Mouse (Mus musculus) cerebellum, adult 2 months (tissue): Measurements from ENCODE around the gene Pkn3.

ENCODE experiments used
- CTCF ChIP-seq: fragments of 200-500 bp; IDR thresholded peaks from 2 replicates; pipeline ENCODE4 v1.5.1; 2011; ENCODE audit warnings: low read depth, mild to moderate bottlenecking, control low read depth, low read length, moderate library complexity, borderline replicate concordance; ENCODE audit not compliant: insufficient read depth
- POLR2A ChIP-seq: fragments of 200-500 bp; IDR thresholded peaks from 2 replicates; pipeline ENCODE4 v1.6.1; 2011; ENCODE audit warnings: low read length, control low read depth, borderline replicate concordance; ENCODE audit not compliant: insufficient read depth

DNA sequence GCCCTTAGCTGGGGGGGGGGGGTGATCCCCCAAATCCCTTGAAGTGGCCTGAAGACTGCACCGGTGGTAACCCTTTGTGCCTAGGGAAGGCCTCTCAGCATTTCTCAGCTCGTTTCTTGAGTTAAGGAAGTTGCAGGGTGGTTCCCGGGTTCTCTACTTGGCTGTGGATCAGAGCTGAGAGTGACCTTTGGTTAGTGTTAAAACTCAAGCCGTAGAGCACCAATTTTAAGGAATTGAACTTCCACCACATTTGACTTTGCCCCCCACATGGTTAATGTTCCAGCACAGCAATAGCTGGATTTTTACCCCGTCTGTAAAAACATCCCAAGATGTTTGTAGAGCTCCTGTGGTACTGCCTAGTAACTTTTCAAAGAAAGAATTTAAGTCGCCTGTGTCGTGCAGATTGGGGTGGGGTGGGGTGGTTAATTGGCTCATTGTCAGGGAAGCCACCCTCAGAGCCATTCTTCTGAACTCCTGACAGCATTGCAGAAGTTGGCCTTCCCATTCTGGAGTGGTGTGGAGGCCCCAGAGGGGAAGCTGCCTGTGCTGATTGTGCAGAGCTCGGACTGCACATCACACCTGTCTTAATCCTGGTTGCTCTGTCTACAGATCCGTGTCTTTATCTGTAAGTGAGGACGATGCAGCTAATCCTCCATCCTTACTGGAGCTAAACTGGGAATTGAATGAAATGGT, 57.6 kb downstream of the Pkn3 start:
- no peak for TF ChIP-seq POLR2A
- no peak for TF ChIP-seq CTCF
